Mouse (Mus musculus) lung, postnatal 4 days (tissue): ENCODE measurements around the gene Fanca.

Experiments used
- DNase-seq, 2 experiments: peaks; one replicate each; pipeline ENCODE4 v3.0.0; 2021

The Fanca gene

GRCm38 (mm10) chr8:123318467-123318911, at the start of gene Fanca:
TSS of gene Fanca (minus strand) at chr8:123318576.
- peak; percentile 95 to 96 for DNase-seq

GRCm38 (mm10) chr8:123361082-123361739, 42.8 kb upstream of the Fanca start:
- peak; percentile 64 to 82 for DNase-seq

GRCm38 (mm10) chr8:123353216-123353615, 34.8 kb upstream of the Fanca start:
- DNase-seq, result no peak

GRCm38 (mm10) chr8:123352786-123353185, 34.4 kb upstream of the Fanca start:
- DNase-seq, result peak; percentile 69 to 77

GRCm38 (mm10) chr8:123352118-123352517, 33.7 kb upstream of the Fanca start:
- DNase-seq, result no peak

- DNase-seq, result no peak
Observed at GRCm38 (mm10) chr8:123349073-123349472, 30.7 kb upstream of the Fanca start.

GRCm38 (mm10) chr8:123348237-123348843, 30.0 kb upstream of the Fanca start:
- peak; percentile 87 to 93 for DNase-seq

- no peak for DNase-seq
Observed at GRCm38 (mm10) chr8:123347293-123347692, 28.9 kb upstream of the Fanca start.

GRCm38 (mm10) chr8:123345856-123346255, 27.5 kb upstream of the Fanca start:
- no peak for DNase-seq

GRCm38 (mm10) chr8:123345135-123345534, 26.8 kb upstream of the Fanca start:
- DNase-seq, result no peak

- DNase-seq, result no peak
Observed at GRCm38 (mm10) chr8:123343422-123343821, 25.0 kb upstream of the Fanca start.

- no peak for DNase-seq
Observed at GRCm38 (mm10) chr8:123342911-123343310, 24.5 kb upstream of the Fanca start.

- no peak for DNase-seq
Observed at GRCm38 (mm10) chr8:123342253-123342652, 23.9 kb upstream of the Fanca start.

- no peak for DNase-seq
Observed at GRCm38 (mm10) chr8:123341040-123342015, 23.0 kb upstream of the Fanca start.

GRCm38 (mm10) chr8:123340071-123340470, 21.7 kb upstream of the Fanca start:
- DNase-seq, result no peak

GRCm38 (mm10) chr8:123337475-123337874, 19.1 kb upstream of the Fanca start:
- no peak for DNase-seq

- DNase-seq, result no peak
Observed at GRCm38 (mm10) chr8:123334467-123334866, 16.1 kb upstream of the Fanca start.

GRCm38 (mm10) chr8:123333864-123334263, 15.5 kb upstream of the Fanca start:
- DNase-seq, result no peak

GRCm38 (mm10) chr8:123333091-123333587, 14.8 kb upstream of the Fanca start:
- no peak for DNase-seq

- DNase-seq, result peak; percentile 86 to 87
Observed at GRCm38 (mm10) chr8:123332262-123333090, 14.1 kb upstream of the Fanca start, which contains the start of gene Spire2. TSS of gene Spire2 (plus strand) at chr8:123332713.

- DNase-seq, result no peak
Observed at GRCm38 (mm10) chr8:123331810-123332209, 13.4 kb upstream of the Fanca start.

- DNase-seq, result no peak
Observed at GRCm38 (mm10) chr8:123331301-123331700, 12.9 kb upstream of the Fanca start.
